Mouse (Mus musculus) intestine, embryonic 14.5 days (tissue): ENCODE results near the gene Gm15293. TPM values are rescaled to one million over a fixed set of nuclear protein-coding genes. Genes with fewer than 3 reads are reported as not detected.
"Not testable (repeated sequence)": the region's sequence is repeated elsewhere in the genome, so short reads cannot be mapped to it uniquely, and the experiment has no call there.

Experiments
- ATAC-seq: fragments of 200-750 bp; cut with Nextera tagmentation; replicated peaks from 2 replicates; pipeline ENCODE4 v1.8.0; 2017; ENCODE audit warnings: low read depth, moderate number of reproducible peaks, moderate TSS enrichment, moderate library complexity; ENCODE audit not compliant: low FRiP score, low TSS enrichment
- DNase-seq: peaks from one replicate; pipeline ENCODE4 v3.0.0-alpha.2; 2018; ENCODE audit warnings: low spot score
- H3K27ac ChIP-seq: fragments of 300-500 bp; sonication (generic); 2 replicates; pipeline ENCODE4 v1.5.1; 2014; ENCODE audit warnings: low read depth, mild to moderate bottlenecking, control low read depth
- H3K27me3 ChIP-seq: fragments of 300-500 bp; sonication (generic); replicated peaks from 2 replicates; pipeline ENCODE4 v1.6.1; 2014; ENCODE audit warnings: low read length, control low read depth; ENCODE audit not compliant: control insufficient read depth, insufficient read depth
- H3K36me3 ChIP-seq: fragments of 300-500 bp; sonication (generic); 2 replicates; pipeline ENCODE4 v1.6.1; 2014; ENCODE audit warnings: low read length, control low read depth; ENCODE audit not compliant: control insufficient read depth, insufficient read depth
- H3K4me1 ChIP-seq: fragments of 300-500 bp; sonication (generic); replicated peaks from 2 replicates; pipeline ENCODE4 v1.6.1; 2014; ENCODE audit warnings: low read length, control low read depth, mixed read lengths; ENCODE audit not compliant: control insufficient read depth, insufficient read depth
- H3K4me2 ChIP-seq: fragments of 300-500 bp; sonication (generic); 2 replicates; pipeline ENCODE4 v1.6.1; 2014; ENCODE audit warnings: low read length
- H3K4me3 ChIP-seq: fragments of 300-500 bp; sonication (generic); 2 replicates; pipeline ENCODE4 v1.5.1; 2014; ENCODE audit warnings: low read depth, low read length, control low read depth, mixed read lengths
- H3K9ac ChIP-seq: fragments of 300-500 bp; sonication (generic); 2 replicates; pipeline ENCODE4 v1.6.1; 2014; ENCODE audit warnings: mild to moderate bottlenecking, low read length
- H3K9me3 ChIP-seq: fragments of 300-500 bp; sonication (generic); 2 replicates; pipeline ENCODE4 v1.6.1; 2016; ENCODE audit warnings: low read length, control low read depth; ENCODE audit not compliant: control insufficient read depth
- WGBS: fragments of 180-500 bp; shearing (Covaris S2); extraction: QIAGEN DNeasy Blood & Tissue Kit; methylation state at CpG from one replicate; pipeline ENCODE4 v1.1.7; 2014; 5-methylcytosine and 5-hydroxymethylcytosine counted together
- polyA plus RNA-seq: library from polyadenylated mRNA; unstranded; fragments of >200 nt; fragmentation: Nextera tagmentation; extraction: Ambion mirVana; gene quantifications from 2 replicates; pipeline ENCODE4 v1.2.1, GENCODE M21; 2014

Gm15293 gene
- polyA plus RNA-seq: not detected in 2 replicates

GRCm38 (mm10) chr8:21201261-21201660 lies at the start of gene Gm15293:
Gene Gm15293, plus strand, starts transcription at chr8:21201561.
- H3K9ac ChIP-seq, H3K27ac ChIP-seq, ATAC-seq, H3K36me3 ChIP-seq, H3K4me1 ChIP-seq, H3K27me3 ChIP-seq, H3K4me2 ChIP-seq, DNase-seq, H3K4me3 ChIP-seq, H3K9me3 ChIP-seq: not testable (repeated sequence)
- WGBS: no CpG with 5 or more reads among the region's 1 CpGs

- ATAC-seq, H3K4me3 ChIP-seq, H3K9ac ChIP-seq, H3K27me3 ChIP-seq, H3K4me2 ChIP-seq, H3K36me3 ChIP-seq, H3K9me3 ChIP-seq, H3K27ac ChIP-seq, DNase-seq, H3K4me1 ChIP-seq: not testable (repeated sequence)
- WGBS: no CpG with 5 or more reads among the region's 1 CpGs
Observed at GRCm38 (mm10) chr8:21161977-21162376, 39.4 kb upstream of the Gm15293 start, which contains the start of gene Defa22. Gene Defa22, plus strand, starts transcription at chr8:21162277.

GRCm38 (mm10) chr8:21191314-21191713 lies 10.0 kb upstream of the Gm15293 start, which contains the start of gene Defa31:
Gene Defa31, plus strand, starts transcription at chr8:21191614.
- no CpG with 5 or more reads among the region's 1 CpGs for WGBS
- not testable (repeated sequence) for H3K9me3 ChIP-seq, H3K9ac ChIP-seq, H3K4me2 ChIP-seq, H3K27me3 ChIP-seq, H3K4me1 ChIP-seq, H3K4me3 ChIP-seq, H3K36me3 ChIP-seq, H3K27ac ChIP-seq, ATAC-seq, DNase-seq

Other genes starting within 250 kb of the Gm15293 start
- not detected in 2 replicates for gene Defa21, start 176.0 kb upstream of the Gm15293 start, polyA plus RNA-seq
- gene Defa23, start 146.5 kb upstream of the Gm15293 start, polyA plus RNA-seq: 0.52 TPM in 1 of 2 replicates, not detected in the other
- gene Defa35, start 136.5 kb upstream of the Gm15293 start, polyA plus RNA-seq: not detected in 2 replicates
- gene Defa25, start 117.1 kb upstream of the Gm15293 start, polyA plus RNA-seq: not detected in 2 replicates
- gene Gm14851, start 105.5 kb upstream of the Gm15293 start, polyA plus RNA-seq: not detected in 2 replicates
- not detected in 2 replicates for gene Defa30, start 66.9 kb upstream of the Gm15293 start, polyA plus RNA-seq
- not detected in 2 replicates for gene Defa22, start 39.3 kb upstream of the Gm15293 start, polyA plus RNA-seq
- gene Defa31, start 9.9 kb upstream of the Gm15293 start, polyA plus RNA-seq: not detected in 2 replicates
- not detected in 2 replicates for gene Gm15292, start 48.2 kb downstream of the Gm15293 start, polyA plus RNA-seq
- not detected in 2 replicates for gene Defa27, start 114.0 kb downstream of the Gm15293 start, polyA plus RNA-seq
- gene Defa29, start 125.5 kb downstream of the Gm15293 start, polyA plus RNA-seq: not detected in 2 replicates
- gene Defa2, start 177.0 kb downstream of the Gm15293 start, polyA plus RNA-seq: not detected in 2 replicates
- not detected in 2 replicates for gene Defa33, start 190.2 kb downstream of the Gm15293 start, polyA plus RNA-seq
- not detected in 2 replicates for gene Defa36, start 225.8 kb downstream of the Gm15293 start, polyA plus RNA-seq